Mouse (Mus musculus) stomach, postnatal 0 days (tissue): ENCODE results near the gene Serinc5. TPM values are rescaled to one million over a fixed set of nuclear protein-coding genes. Genes with fewer than 3 reads are reported as not detected.
A peak's percentile ranks its signal among the peaks of the same experiment; 100 is the strongest.

Source experiments
- ATAC-seq: fragments of 200-750 bp; cut with Nextera tagmentation; 2 replicates; pipeline ENCODE4 v1.8.0; 2017; ENCODE audit not compliant: low FRiP score, low TSS enrichment
- DNase-seq: peaks from one replicate; pipeline ENCODE4 v3.0.0-alpha.2; 2016; ENCODE audit warnings: low spot score
- H3K27ac ChIP-seq: fragments of 300-500 bp; sonication (generic); replicated peaks from 2 replicates; pipeline ENCODE4 v1.5.1; 2014; ENCODE audit warnings: mild to moderate bottlenecking, control low read depth
- H3K27me3 ChIP-seq: fragments of 300-500 bp; sonication (generic); 2 replicates; pipeline ENCODE4 v1.6.1; 2014; ENCODE audit warnings: low read length; ENCODE audit not compliant: control insufficient read depth, insufficient read depth
- H3K36me3 ChIP-seq: fragments of 300-500 bp; sonication (generic); 2 replicates; pipeline ENCODE4 v1.6.1; 2014; ENCODE audit warnings: low read length, mixed read lengths; ENCODE audit not compliant: control insufficient read depth, insufficient read depth
- H3K4me1 ChIP-seq: fragments of 300-500 bp; sonication (generic); replicated peaks from 2 replicates; pipeline ENCODE4 v1.6.1; 2014; ENCODE audit warnings: antibody characterized with exemption; ENCODE audit not compliant: control insufficient read depth, insufficient read depth
- H3K4me2 ChIP-seq: fragments of 300-500 bp; sonication (generic); replicated peaks from 2 replicates; pipeline ENCODE4 v1.6.1; 2014; ENCODE audit warnings: low read depth, mild to moderate bottlenecking, control low read depth, moderate library complexity
- H3K4me3 ChIP-seq: fragments of 300-500 bp; sonication (generic); 2 replicates; pipeline ENCODE4 v1.5.1; 2014; ENCODE audit warnings: low read depth, low read length, control low read depth
- H3K9ac ChIP-seq: fragments of 300-500 bp; sonication (generic); 2 replicates; pipeline ENCODE4 v1.6.1; 2014; ENCODE audit warnings: mild to moderate bottlenecking, low read length, control low read depth, mixed read lengths
- H3K9me3 ChIP-seq: fragments of 300-500 bp; sonication (generic); 2 replicates; pipeline ENCODE4 v1.6.1; 2016; ENCODE audit warnings: low read length; ENCODE audit not compliant: control insufficient read depth
- CTCF ChIP-seq: IDR thresholded peaks from 2 replicates; pipeline ENCODE4 v1.5.1; 2016; ENCODE audit warnings: antibody characterized with exemption, low read depth, mild to moderate bottlenecking, moderate library complexity
- EP300 ChIP-seq: optimal IDR thresholded peaks from 2 replicates; pipeline ENCODE3; 2016; ENCODE audit warnings: antibody characterized with exemption
- WGBS: fragments of 180-500 bp; shearing (Covaris S2); extraction: QIAGEN DNeasy Blood & Tissue Kit; methylation state at CpG from one replicate; pipeline ENCODE4 v1.1.7; 2014; 5-methylcytosine and 5-hydroxymethylcytosine counted together
- polyA plus RNA-seq: library from polyadenylated mRNA; unstranded; fragments of >200 nt; fragmentation: Nextera tagmentation; extraction: Ambion mirVana; gene quantifications from 2 replicates; pipeline ENCODE4 v1.2.1, GENCODE M21; 2015

Gene Serinc5
- polyA plus RNA-seq, 1 experiment from 2014 or later, result 14.5 TPM

DNA sequence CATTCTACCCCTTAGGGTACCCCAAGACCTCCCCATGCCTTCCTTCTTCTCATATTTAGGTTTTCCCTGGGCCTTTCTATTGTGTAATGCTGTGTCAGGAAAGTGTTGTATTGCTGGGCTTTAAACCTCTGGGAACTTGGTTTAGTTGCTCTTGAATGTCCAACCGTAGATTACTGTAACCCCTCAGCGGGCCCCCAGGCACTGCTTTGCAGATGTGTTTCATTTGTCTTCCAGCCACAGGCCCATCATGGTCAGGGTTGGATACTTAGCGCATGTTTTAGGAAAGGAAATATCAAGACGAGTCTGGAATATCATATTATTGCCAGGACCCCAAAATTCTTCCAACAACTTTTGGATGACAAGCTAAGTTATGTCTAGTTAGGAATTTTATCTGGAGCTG lies 110.1 kb downstream of the Serinc5 start:
- H3K4me1 ChIP-seq, result no peaks in the 10 kb centered on the region
- H3K27me3 ChIP-seq, result no peaks in the 10 kb centered on the region
- no peak overlapping the region for H3K4me2 ChIP-seq
- DNase-seq (peak; percentile 11), ATAC-seq (no peak)
- TF ChIP-seq EP300, result no peak
- no peak for TF ChIP-seq CTCF
- no peak overlapping the region for H3K9ac ChIP-seq
- no peak overlapping the region for H3K4me3 ChIP-seq
- no peaks in the 10 kb centered on the region for H3K9me3 ChIP-seq
- 64% methylated on average over 4 of the region's 4 CpGs for WGBS
- H3K36me3 ChIP-seq, result no peaks in the 10 kb centered on the region
- H3K27ac ChIP-seq, result no peak overlapping the region

DNA sequence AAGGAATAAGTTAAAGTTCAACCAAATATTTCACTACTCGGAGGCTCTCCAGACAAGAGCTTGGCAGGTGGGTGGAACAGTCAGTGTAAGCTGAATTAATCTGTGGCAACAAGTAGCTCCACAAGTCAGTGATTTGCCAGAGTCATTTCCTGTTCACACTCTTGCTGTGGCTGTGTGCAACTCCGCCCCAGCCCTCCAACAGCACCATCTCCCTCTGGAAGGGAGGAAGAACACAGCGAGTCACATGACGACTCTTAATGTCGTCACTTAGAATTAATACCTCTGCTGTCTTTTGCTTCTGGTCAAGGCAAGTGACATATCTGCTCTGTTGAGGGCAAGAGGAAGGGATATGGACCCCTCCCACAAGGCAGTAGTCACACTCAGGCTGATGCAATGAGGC lies 111.5 kb downstream of the Serinc5 start:
- no peak overlapping the region for H3K9ac ChIP-seq
- WGBS, result 55% methylated on average over 5 of the region's 5 CpGs
- ATAC-seq (no peak), DNase-seq (peak; percentile 15)
- no peaks in the 10 kb centered on the region for H3K36me3 ChIP-seq
- no peaks in the 10 kb centered on the region for H3K27me3 ChIP-seq
- H3K4me2 ChIP-seq, result no peak overlapping the region
- no peaks in the 10 kb centered on the region for H3K4me1 ChIP-seq
- H3K27ac ChIP-seq, result no peak overlapping the region
- no peaks in the 10 kb centered on the region for H3K9me3 ChIP-seq
- no peak overlapping the region for H3K4me3 ChIP-seq
- TF ChIP-seq CTCF, result no peak
- TF ChIP-seq EP300, result no peak

DNA sequence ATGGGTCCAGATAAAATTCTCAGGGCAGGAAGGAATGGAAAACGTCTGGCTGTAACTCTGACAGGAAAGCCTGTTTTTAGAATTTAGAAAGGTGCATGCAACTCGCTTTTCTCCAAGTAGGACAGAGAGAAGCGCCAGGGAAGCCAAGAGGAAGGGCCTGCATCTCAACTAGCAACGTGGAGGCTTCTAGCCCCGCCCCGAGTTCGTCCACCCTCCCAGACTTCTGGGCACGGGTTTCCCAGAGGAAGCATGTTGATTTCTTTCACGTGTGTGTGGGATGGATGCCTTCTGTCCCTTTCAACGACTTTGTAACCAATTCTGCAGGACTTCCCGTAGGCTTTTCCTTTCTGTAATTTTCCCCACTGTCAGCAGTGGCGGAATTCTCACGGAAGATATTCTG lies 118.9 kb downstream of the Serinc5 start:
- Histone ChIP-seq H3K4me1 (no peaks in the 10 kb centered on the region), H3K36me3 (no peaks in the 10 kb centered on the region), H3K9me3 (no peaks in the 10 kb centered on the region), H3K27ac (no peak overlapping the region), H3K4me2 (no peak overlapping the region), H3K9ac (no peak overlapping the region), H3K4me3 (no peak overlapping the region), H3K27me3 (no peaks in the 10 kb centered on the region)
- TF ChIP-seq CTCF (no peak), EP300 (no peak)
- DNase-seq (peak; percentile 12), ATAC-seq (no peak)
- 43% methylated on average over 13 of the region's 13 CpGs for WGBS

DNA sequence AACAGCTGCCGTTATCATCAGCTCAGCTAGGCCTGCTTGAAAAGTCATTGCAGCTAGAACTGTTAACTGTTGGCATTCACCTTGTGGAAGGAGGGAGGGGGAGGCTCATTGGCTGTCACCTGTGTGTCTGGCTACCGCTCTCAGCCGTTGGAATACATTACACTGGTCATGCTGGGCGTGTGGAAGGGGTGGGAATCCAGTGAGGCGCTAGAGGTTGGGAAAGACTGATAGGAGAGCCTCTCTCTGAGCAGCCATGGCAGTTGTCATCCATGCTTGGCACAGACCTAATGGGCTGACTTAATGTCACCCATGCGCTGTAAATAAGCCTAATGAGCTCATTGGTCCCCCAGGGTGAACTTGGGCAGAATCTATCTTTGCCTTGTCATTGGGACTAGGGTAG lies 120.9 kb downstream of the Serinc5 start:
- WGBS, result 78% methylated on average over 6 of the region's 6 CpGs
- Histone ChIP-seq H3K27me3 (no peaks in the 10 kb centered on the region), H3K27ac (no peak overlapping the region), H3K4me1 (no peaks in the 10 kb centered on the region), H3K9ac (no peak overlapping the region), H3K9me3 (no peaks in the 10 kb centered on the region), H3K36me3 (no peaks in the 10 kb centered on the region), H3K4me3 (no peak overlapping the region), H3K4me2 (no peak overlapping the region)
- no peak for ATAC-seq
- TF ChIP-seq EP300, result no peak
- TF ChIP-seq CTCF, result no peak
- peak; percentile 11 for DNase-seq

DNA sequence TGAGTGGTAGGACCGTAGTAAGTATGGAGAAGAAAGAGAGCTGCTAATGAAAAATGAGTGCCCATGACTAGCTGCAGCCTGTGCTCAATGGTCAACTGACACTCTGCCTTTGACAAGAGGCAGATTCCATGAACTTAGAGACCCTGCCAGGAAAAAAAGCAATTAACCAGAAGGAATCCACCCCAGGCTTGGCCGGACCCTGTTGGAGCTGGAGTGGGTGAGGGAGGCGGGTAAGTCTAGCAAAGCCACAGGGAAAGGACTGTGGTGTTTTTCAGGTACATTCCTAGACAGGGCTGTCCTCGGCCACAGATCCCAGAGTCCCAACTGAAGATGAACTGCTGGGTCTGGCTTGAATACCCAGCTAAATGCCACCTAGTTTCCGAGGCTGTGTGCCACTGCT lies 121.9 kb downstream of the Serinc5 start:
- no peak overlapping the region for H3K9ac ChIP-seq
- peak; percentile 21; the same call in 1 of the 2 replicates for ATAC-seq
- H3K4me2 ChIP-seq, result no peak overlapping the region
- no peaks in the 10 kb centered on the region for H3K27me3 ChIP-seq
- DNase-seq, result peak; percentile 10
- no peak overlapping the region for H3K27ac ChIP-seq
- H3K4me3 ChIP-seq, result no peak overlapping the region
- H3K4me1 ChIP-seq, result no peaks in the 10 kb centered on the region
- no peaks in the 10 kb centered on the region for H3K36me3 ChIP-seq
- WGBS, result 75% methylated on average over 5 of the region's 5 CpGs
- TF ChIP-seq EP300 (no peak), CTCF (no peak)
- H3K9me3 ChIP-seq, result no peaks in the 10 kb centered on the region

DNA sequence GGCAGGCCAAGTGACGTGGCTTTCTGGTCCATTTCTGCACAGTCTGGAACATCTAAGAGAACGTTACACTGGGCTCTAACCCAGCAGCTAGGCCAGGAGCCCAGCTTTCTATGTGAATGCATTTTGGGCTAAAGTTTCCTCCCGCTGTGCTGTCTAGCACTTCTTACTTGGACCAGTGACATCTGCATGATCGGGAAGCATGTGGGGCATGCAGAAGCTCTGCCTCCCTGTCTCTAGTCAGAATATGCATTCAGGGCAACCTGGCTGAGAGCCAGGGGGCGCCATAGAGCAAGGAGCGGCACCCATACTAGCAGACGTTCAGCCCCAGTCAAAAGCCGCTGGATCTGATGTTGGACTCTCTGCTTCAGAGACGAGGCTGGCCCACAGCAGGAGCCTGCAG lies 122.4 kb downstream of the Serinc5 start:
- WGBS, result 43% methylated on average over 9 of the region's 9 CpGs
- DNase-seq (peak; percentile 69), ATAC-seq (peak; percentile 29; the same call in 1 of the 2 replicates)
- TF ChIP-seq CTCF (peak; percentile 69), EP300 (no peak)
- Histone ChIP-seq H3K4me1 (no peaks in the 10 kb centered on the region), H3K27ac (no peak overlapping the region), H3K9ac (no peak overlapping the region), H3K36me3 (no peaks in the 10 kb centered on the region), H3K4me2 (peak overlapping the region; percentile 11; the same call in 1 of the 2 replicates), H3K4me3 (no peak overlapping the region), H3K9me3 (no peaks in the 10 kb centered on the region), H3K27me3 (no peaks in the 10 kb centered on the region)
